Mouse (Mus musculus) heart, postnatal 0 days (tissue): ENCODE results near the gene Sh3bp4. TPM values are rescaled to one million over a fixed set of nuclear protein-coding genes. Genes with fewer than 3 reads are reported as not detected.
A peak's percentile ranks its signal among the peaks of the same experiment; 100 is the strongest.

Source experiments
- ATAC-seq: fragments of 200-750 bp; cut with Nextera tagmentation; 2 replicates; pipeline ENCODE4 v1.8.0; 2017; ENCODE audit warnings: low read depth, moderate number of reproducible peaks, moderate library complexity; ENCODE audit not compliant: insufficient read depth
- DNase-seq: peaks from one replicate; pipeline ENCODE4 v3.0.0-alpha.2; 2016; ENCODE audit warnings: low spot score
- H3K27ac ChIP-seq: fragments of 300-500 bp; sonication (generic); 2 replicates; pipeline ENCODE4 v1.5.1; 2014; ENCODE audit warnings: low read depth, mild to moderate bottlenecking
- H3K27me3 ChIP-seq: fragments of 300-500 bp; sonication (generic); 2 replicates; pipeline ENCODE4 v1.6.1; 2014; ENCODE audit warnings: low read length, mixed read lengths; ENCODE audit not compliant: control insufficient read depth, insufficient read depth
- H3K36me3 ChIP-seq: fragments of 300-500 bp; sonication (generic); replicated peaks from 2 replicates; pipeline ENCODE4 v1.6.1; 2014; ENCODE audit warnings: low read length, mixed read lengths; ENCODE audit not compliant: control insufficient read depth, insufficient read depth
- H3K4me1 ChIP-seq: fragments of 300-500 bp; sonication (generic); 2 replicates; pipeline ENCODE4 v1.6.1; 2014; ENCODE audit warnings: antibody characterized with exemption; ENCODE audit not compliant: control insufficient read depth, insufficient read depth
- H3K4me2 ChIP-seq: fragments of 300-500 bp; sonication (generic); 2 replicates; pipeline ENCODE4 v1.6.1; 2014; ENCODE audit warnings: low read depth, mild to moderate bottlenecking, low read length, moderate library complexity
- H3K4me3 ChIP-seq: fragments of 300-500 bp; sonication (generic); 2 replicates; pipeline ENCODE4 v1.5.1; 2014; ENCODE audit warnings: low read depth, low read length
- H3K9ac ChIP-seq: fragments of 300-500 bp; sonication (generic); replicated peaks from 2 replicates; pipeline ENCODE4 v1.6.1; 2014; ENCODE audit warnings: low read depth, low read length, mixed read lengths
- H3K9me3 ChIP-seq: fragments of 300-500 bp; sonication (generic); replicated peaks from 2 replicates; pipeline ENCODE4 v1.6.1; 2016; ENCODE audit warnings: low read length; ENCODE audit not compliant: control insufficient read depth
- CTCF ChIP-seq: IDR thresholded peaks from 2 replicates; pipeline ENCODE4 v1.5.1; 2016; ENCODE audit warnings: antibody characterized with exemption, control low read depth, low read depth
- EP300 ChIP-seq: IDR thresholded peaks from 2 replicates; pipeline ENCODE4 v1.6.1; 2016; ENCODE audit warnings: antibody characterized with exemption, low read depth
- WGBS: fragments of 180-500 bp; shearing (Covaris S2); extraction: QIAGEN DNeasy Blood & Tissue Kit; methylation state at CpG from one replicate; pipeline ENCODE4 v1.1.7; 2014; 5-methylcytosine and 5-hydroxymethylcytosine counted together
- polyA plus RNA-seq: library from polyadenylated mRNA; unstranded; fragments of >200 nt; fragmentation: Nextera tagmentation; extraction: Ambion mirVana; gene quantifications from 2 replicates; pipeline ENCODE4 v1.2.1, GENCODE M21; 2015
- total RNA-seq: library from RNA; depleted of rRNA; stranded (reverse); fragments of >200 nt; gene quantifications from 2 replicates; pipeline ENCODE4 v1.2.3, GENCODE M21; 2014; ENCODE audit warnings: low replicate concordance

The Sh3bp4 gene
- total and polyA plus RNA-seq, 2 experiments from 2014 or later = 15.1 to 50.6 TPM

GRCm38 (mm10) chr1:89094416-89094815 lies 24.2 kb downstream of the Sh3bp4 start:
- Histone ChIP-seq H3K4me1 (peaks cover 58% of the 10 kb centered on the region), H3K27ac (peak overlapping the region; percentile 41; the same call in 1 of the 2 replicates), H3K27me3 (no peaks in the 10 kb centered on the region), H3K9me3 (no peaks in the 10 kb centered on the region), H3K36me3 (no peaks in the 10 kb centered on the region), H3K4me2 (no peak overlapping the region), H3K4me3 (no peak overlapping the region), H3K9ac (no peak overlapping the region)
- WGBS = 14% methylated on average over 4 of the region's 4 CpGs
- TF ChIP-seq EP300 (no peak), CTCF (no peak)
- DNase-seq (no peak), ATAC-seq (peak; percentile 29; the same call in 1 of the 2 replicates)

- TF ChIP-seq CTCF (no peak), EP300 (no peak)
- no peaks in the 10 kb centered on the region for H3K27me3 ChIP-seq
- H3K4me1 ChIP-seq = peaks cover 46% of the 10 kb centered on the region
- H3K36me3 ChIP-seq = no peaks in the 10 kb centered on the region
- no peak overlapping the region for H3K4me2 ChIP-seq
- no peak overlapping the region for H3K27ac ChIP-seq
- DNase-seq (no peak), ATAC-seq (no peak)
- H3K4me3 ChIP-seq = no peak overlapping the region
- WGBS = 43% methylated on average over 14 of the region's 14 CpGs
- H3K9ac ChIP-seq = no peak overlapping the region
- no peaks in the 10 kb centered on the region for H3K9me3 ChIP-seq
Measured at GRCm38 (mm10) chr1:89095642-89096424, 25.6 kb downstream of the Sh3bp4 start.

GRCm38 (mm10) chr1:89102231-89103003 lies 32.2 kb downstream of the Sh3bp4 start:
- peak overlapping the region; percentile 48 for H3K9ac ChIP-seq
- TF ChIP-seq CTCF (no peak), EP300 (no peak; the same call in 1 of the 2 replicates)
- peak; percentile 85 for ATAC-seq
- H3K9me3 ChIP-seq = no peaks in the 10 kb centered on the region
- WGBS = 23% methylated on average over 14 of the region's 15 CpGs
- 0 out of 2 replicates have a peak, but pooled peaks cover 4% of the 10 kb centered on the region for H3K36me3 ChIP-seq
- H3K4me1 ChIP-seq = peaks cover 40% of the 10 kb centered on the region
- 0 out of 2 replicates have a peak overlapping the region, but pooled peaks have one; percentile 7 for H3K4me3 ChIP-seq
- no peaks in the 10 kb centered on the region for H3K27me3 ChIP-seq
- peak overlapping the region; percentile 92 for H3K27ac ChIP-seq
- DNase-seq = peak; percentile 79
- H3K4me2 ChIP-seq = peak overlapping the region; percentile 47

- TF ChIP-seq EP300 (no peak; the same call in 1 of the 2 replicates), CTCF (no peak)
- Histone ChIP-seq H3K9me3 (no peaks in the 10 kb centered on the region), H3K4me2 (no peak overlapping the region), H3K36me3 (0 out of 2 replicates have a peak, but pooled peaks cover 9% of the 10 kb centered on the region), H3K27ac (peak overlapping the region; percentile 92), H3K4me1 (peaks cover 46% of the 10 kb centered on the region), H3K27me3 (no peaks in the 10 kb centered on the region), H3K9ac (no peak overlapping the region), H3K4me3 (no peak overlapping the region)
- 21% methylated on average over 3 of the region's 3 CpGs for WGBS
- DNase-seq = no peak
- no peak for ATAC-seq
Measured at GRCm38 (mm10) chr1:89103004-89103263, 32.7 kb downstream of the Sh3bp4 start.

DNA sequence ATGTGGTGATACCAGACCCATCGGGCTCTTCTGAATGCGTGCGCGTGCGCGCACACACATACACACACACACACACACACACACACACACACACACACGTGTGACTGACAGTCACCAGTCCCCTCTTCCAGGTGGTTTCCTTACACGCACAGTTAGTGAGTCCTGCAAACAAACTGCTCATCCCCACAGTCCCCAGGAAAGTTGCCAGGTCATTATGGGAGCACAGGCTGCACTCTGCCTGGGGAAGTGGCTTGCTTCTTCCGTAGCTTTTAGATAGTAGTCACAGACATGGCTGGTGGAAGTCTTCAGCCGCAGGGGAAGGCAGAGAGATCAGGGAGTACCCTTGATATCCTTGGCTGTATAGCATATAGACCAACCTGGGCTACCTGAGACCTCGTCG lies 33.3 kb downstream of the Sh3bp4 start:
- no peak for ATAC-seq

More for the DNA sequence above, 33.3 kb downstream of the Sh3bp4 start:
- no peaks in the 10 kb centered on the region for H3K9me3 ChIP-seq
- peak overlapping the region; percentile 92 for H3K27ac ChIP-seq
- DNase-seq = no peak
- no peak overlapping the region for H3K9ac ChIP-seq
- H3K4me1 ChIP-seq = peaks cover 51% of the 10 kb centered on the region
- 0 out of 2 replicates have a peak, but pooled peaks cover 12% of the 10 kb centered on the region for H3K36me3 ChIP-seq
- 55% methylated on average over 12 of the region's 12 CpGs for WGBS
- H3K4me2 ChIP-seq = no peak overlapping the region
- no peak overlapping the region for H3K4me3 ChIP-seq
- no peak for TF ChIP-seq CTCF
- no peak for TF ChIP-seq EP300
- H3K27me3 ChIP-seq = no peaks in the 10 kb centered on the region
